Mouse (Mus musculus) small intestine, adult 2 months (tissue): Measurements from ENCODE around the gene Rtkn.

ENCODE experiments used
- CTCF ChIP-seq: fragments of 200-500 bp; IDR thresholded peaks from 2 replicates; pipeline ENCODE4 v1.5.1; 2012; ENCODE audit warnings: low read depth, mild to moderate bottlenecking, control low read depth, inconsistent platforms, low read length, moderate library complexity, mixed read lengths; ENCODE audit not compliant: insufficient replicate concordance, insufficient read length; ENCODE audit errors: extremely low read depth
- POLR2A ChIP-seq: fragments of 200-500 bp; IDR thresholded peaks from 2 replicates; pipeline ENCODE4 v1.6.1; 2012; ENCODE audit warnings: low read depth, mild to moderate bottlenecking, control low read depth, inconsistent platforms, low read length, moderate library complexity

DNA sequence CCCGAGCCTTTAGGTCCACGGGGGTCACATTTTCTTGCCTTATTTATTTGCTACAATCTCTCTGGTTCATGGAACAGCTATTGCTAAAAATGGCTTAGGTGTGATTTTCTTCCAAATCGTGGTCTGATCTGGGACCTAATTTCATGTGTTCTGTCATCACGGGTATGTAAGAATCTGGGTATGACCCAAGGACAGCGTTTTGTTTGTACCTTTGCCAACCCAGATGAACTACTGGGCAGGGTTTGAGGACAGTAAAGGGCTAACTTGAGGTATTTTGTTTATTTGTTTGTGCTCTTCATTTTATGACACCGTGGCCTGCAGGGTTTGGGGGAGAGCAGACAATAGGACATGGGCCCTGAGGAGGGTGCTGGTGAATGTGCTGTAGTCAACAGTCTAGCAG is 45.3 kb downstream of the Rtkn start:
- TF ChIP-seq POLR2A: no peak
- TF ChIP-seq CTCF: no peak
